Mouse (Mus musculus): ENCODE measurements at regions not wholly inside any gene's neighbourhood (a gene's known extent, or its start where the extent isn't known, plus 50 kb on each side); places are given as distances from the start of the nearest gene placed in this dataset.

GRCm38 (mm10) chr11:25335667-25336066 lies 874.9 kb downstream of the 5730522E02Rik start:
- Histone ChIP-seq H3K4me3 (ENCODE audit: low read depth, low read length) (no peak overlapping the region), H3K27me3 (ENCODE audit: control insufficient read depth, insufficient read depth, low read length) (no peaks in the 10 kb centered on the region), H3K27ac (ENCODE audit: insufficient read depth, low read depth, low read length) (no peak overlapping the region), H3K4me1 (ENCODE audit: control insufficient read depth, insufficient read depth, insufficient read length, low read length) (no peaks in the 10 kb centered on the region), H3K36me3 (ENCODE audit: control insufficient read depth, insufficient read depth, low read length) (no peaks in the 10 kb centered on the region)
- TF ChIP-seq POLR2A (IDR thresholded peaks at IDR 0.05; ENCODE audit: low read depth, low read length) (no peak), CTCF (IDR thresholded peaks at IDR 0.05; ENCODE audit: extremely low read depth, insufficient read length, insufficient replicate concordance, low read depth, low read length) (no peak)
- 37% methylated on average over 2 of the region's 2 CpGs for WGBS

- 63% methylated on average over 4 of the region's 4 CpGs for WGBS
- Histone ChIP-seq H3K4me1 (ENCODE audit: control insufficient read depth, insufficient read depth, insufficient read length, low read length) (no peaks in the 10 kb centered on the region), H3K27me3 (ENCODE audit: control insufficient read depth, insufficient read depth, low read length) (no peaks in the 10 kb centered on the region), H3K36me3 (ENCODE audit: control insufficient read depth, insufficient read depth, low read length) (no peaks in the 10 kb centered on the region), H3K27ac (ENCODE audit: insufficient read depth, low read depth, low read length) (no peak overlapping the region), H3K4me3 (ENCODE audit: low read depth, low read length) (no peak overlapping the region)
- no peak for TF ChIP-seq POLR2A (IDR thresholded peaks at IDR 0.05; ENCODE audit: low read depth, low read length)
- TF ChIP-seq CTCF (IDR thresholded peaks at IDR 0.05; ENCODE audit: extremely low read depth, insufficient read length, insufficient replicate concordance, low read depth, low read length), result no peak
Observed at GRCm38 (mm10) chr11:25330696-25331095, 879.9 kb downstream of the 5730522E02Rik start.

DNA sequence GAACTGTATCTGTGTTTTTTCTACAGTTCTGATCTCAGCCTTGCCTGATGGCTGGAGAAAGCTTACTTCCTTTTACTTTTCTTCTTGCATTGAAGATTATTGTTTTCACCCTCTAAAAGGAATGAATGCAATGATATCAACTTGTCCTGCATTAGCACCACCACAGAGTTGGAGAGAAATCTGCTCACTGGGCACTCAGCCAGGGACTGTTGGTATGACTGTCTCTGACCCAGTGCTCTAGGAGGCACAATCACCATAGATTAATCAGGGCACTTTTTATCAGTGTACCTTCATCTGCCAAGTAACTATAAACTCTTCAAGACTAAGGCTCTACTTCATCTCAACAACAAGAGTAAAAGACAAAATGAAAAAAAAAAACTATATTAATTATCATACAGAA lies 888.1 kb downstream of the 5730522E02Rik start:
- no peaks in the 10 kb centered on the region for H3K36me3 ChIP-seq (ENCODE audit: control insufficient read depth, insufficient read depth, low read length)
- no peaks in the 10 kb centered on the region for H3K27me3 ChIP-seq (ENCODE audit: control insufficient read depth, insufficient read depth, low read length)
- H3K27ac ChIP-seq (ENCODE audit: insufficient read depth, low read depth, low read length), result no peak overlapping the region
- no peak overlapping the region for H3K4me3 ChIP-seq (ENCODE audit: low read depth, low read length)
- H3K4me1 ChIP-seq (ENCODE audit: control insufficient read depth, insufficient read depth, insufficient read length, low read length), result no peaks in the 10 kb centered on the region
- TF ChIP-seq CTCF (IDR thresholded peaks at IDR 0.05; ENCODE audit: extremely low read depth, insufficient read length, insufficient replicate concordance, low read depth, low read length) (no peak), POLR2A (IDR thresholded peaks at IDR 0.05; ENCODE audit: low read depth, low read length) (no peak)

DNA sequence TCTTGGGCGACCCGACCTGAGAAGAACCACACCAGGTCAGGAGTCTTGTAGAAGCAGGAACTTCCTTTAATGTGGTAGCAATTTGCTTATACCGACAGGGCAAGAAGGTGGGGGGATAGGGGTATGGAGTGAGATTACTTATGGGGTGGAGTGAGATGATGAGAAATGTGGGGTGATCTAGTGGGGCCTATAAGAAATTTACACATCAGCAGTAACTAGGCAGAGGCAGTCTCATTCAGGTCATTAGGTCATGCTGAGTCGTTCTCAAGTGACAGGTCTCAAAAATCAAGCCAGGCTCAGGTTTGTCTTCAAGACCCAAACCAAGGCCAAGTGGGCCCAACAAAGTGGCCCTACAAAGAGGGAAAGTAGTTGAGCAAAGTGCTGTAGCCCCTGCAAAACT lies 889.1 kb downstream of the 5730522E02Rik start:
- H3K4me1 ChIP-seq (ENCODE audit: control insufficient read depth, insufficient read depth, insufficient read length, low read length), result no peaks in the 10 kb centered on the region
- H3K27me3 ChIP-seq (ENCODE audit: control insufficient read depth, insufficient read depth, low read length), result no peaks in the 10 kb centered on the region
- no peak overlapping the region for H3K27ac ChIP-seq (ENCODE audit: insufficient read depth, low read depth, low read length)
- H3K4me3 ChIP-seq (ENCODE audit: low read depth, low read length), result no peak overlapping the region
- WGBS, result 81% methylated on average over 4 of the region's 4 CpGs
- no peaks in the 10 kb centered on the region for H3K36me3 ChIP-seq (ENCODE audit: control insufficient read depth, insufficient read depth, low read length)
- TF ChIP-seq CTCF (IDR thresholded peaks at IDR 0.05; ENCODE audit: extremely low read depth, insufficient read length, insufficient replicate concordance, low read depth, low read length), result no peak
- no peak for TF ChIP-seq POLR2A (IDR thresholded peaks at IDR 0.05; ENCODE audit: low read depth, low read length)

DNA sequence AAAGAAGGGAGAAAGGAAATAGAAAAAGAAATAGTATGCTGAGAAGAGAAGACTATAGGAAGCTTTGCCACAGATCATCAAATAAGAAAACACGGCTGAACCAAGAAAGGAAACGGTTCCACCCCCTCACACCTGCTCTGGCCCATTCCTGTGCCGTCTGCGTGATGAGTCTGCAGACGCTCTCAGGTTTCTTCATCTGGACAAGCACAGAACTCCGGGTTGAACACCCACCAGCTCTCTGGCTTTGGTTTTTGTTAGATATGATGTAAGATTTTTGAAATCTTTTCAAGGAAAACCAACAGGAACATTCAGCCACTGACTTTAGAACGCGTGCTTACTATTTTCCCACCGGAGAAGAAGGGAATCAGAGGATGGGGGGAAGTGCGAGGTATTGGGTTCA lies 895.9 kb downstream of the 5730522E02Rik start:
- Histone ChIP-seq H3K27ac (ENCODE audit: insufficient read depth, low read depth, low read length) (no peak overlapping the region), H3K4me1 (ENCODE audit: control insufficient read depth, insufficient read depth, insufficient read length, low read length) (no peaks in the 10 kb centered on the region), H3K36me3 (ENCODE audit: control insufficient read depth, insufficient read depth, low read length) (no peaks in the 10 kb centered on the region), H3K27me3 (ENCODE audit: control insufficient read depth, insufficient read depth, low read length) (no peaks in the 10 kb centered on the region), H3K4me3 (ENCODE audit: low read depth, low read length) (no peak overlapping the region)
- TF ChIP-seq POLR2A (IDR thresholded peaks at IDR 0.05; ENCODE audit: low read depth, low read length) (no peak), CTCF (IDR thresholded peaks at IDR 0.05; ENCODE audit: extremely low read depth, insufficient read length, insufficient replicate concordance, low read depth, low read length) (no peak)
- WGBS, result 76% methylated on average over 10 of the region's 10 CpGs

- Histone ChIP-seq H3K36me3 (ENCODE audit: control insufficient read depth, insufficient read depth, low read length) (no peaks in the 10 kb centered on the region), H3K4me3 (ENCODE audit: low read depth, low read length) (no peak overlapping the region), H3K27ac (ENCODE audit: insufficient read depth, low read depth, low read length) (no peak overlapping the region), H3K27me3 (ENCODE audit: control insufficient read depth, insufficient read depth, low read length) (no peaks in the 10 kb centered on the region), H3K4me1 (ENCODE audit: control insufficient read depth, insufficient read depth, insufficient read length, low read length) (no peaks in the 10 kb centered on the region)
- TF ChIP-seq POLR2A (IDR thresholded peaks at IDR 0.05; ENCODE audit: low read depth, low read length) (no peak), CTCF (IDR thresholded peaks at IDR 0.05; ENCODE audit: extremely low read depth, insufficient read length, insufficient replicate concordance, low read depth, low read length) (no peak)
- 62% methylated on average over 8 of the region's 8 CpGs for WGBS
Observed at GRCm38 (mm10) chr11:25313879-25314278, 896.7 kb downstream of the 5730522E02Rik start.

GRCm38 (mm10) chr11:25313308-25313707 lies 897.3 kb downstream of the 5730522E02Rik start:
- H3K4me1 ChIP-seq (ENCODE audit: control insufficient read depth, insufficient read depth, insufficient read length, low read length), result no peaks in the 10 kb centered on the region
- no peaks in the 10 kb centered on the region for H3K27me3 ChIP-seq (ENCODE audit: control insufficient read depth, insufficient read depth, low read length)
- 73% methylated on average over 4 of the region's 4 CpGs for WGBS
- H3K36me3 ChIP-seq (ENCODE audit: control insufficient read depth, insufficient read depth, low read length), result no peaks in the 10 kb centered on the region
- H3K27ac ChIP-seq (ENCODE audit: insufficient read depth, low read depth, low read length), result no peak overlapping the region
- H3K4me3 ChIP-seq (ENCODE audit: low read depth, low read length), result no peak overlapping the region
- TF ChIP-seq CTCF (IDR thresholded peaks at IDR 0.05; ENCODE audit: extremely low read depth, insufficient read length, insufficient replicate concordance, low read depth, low read length) (no peak), POLR2A (IDR thresholded peaks at IDR 0.05; ENCODE audit: low read depth, low read length) (no peak)

DNA sequence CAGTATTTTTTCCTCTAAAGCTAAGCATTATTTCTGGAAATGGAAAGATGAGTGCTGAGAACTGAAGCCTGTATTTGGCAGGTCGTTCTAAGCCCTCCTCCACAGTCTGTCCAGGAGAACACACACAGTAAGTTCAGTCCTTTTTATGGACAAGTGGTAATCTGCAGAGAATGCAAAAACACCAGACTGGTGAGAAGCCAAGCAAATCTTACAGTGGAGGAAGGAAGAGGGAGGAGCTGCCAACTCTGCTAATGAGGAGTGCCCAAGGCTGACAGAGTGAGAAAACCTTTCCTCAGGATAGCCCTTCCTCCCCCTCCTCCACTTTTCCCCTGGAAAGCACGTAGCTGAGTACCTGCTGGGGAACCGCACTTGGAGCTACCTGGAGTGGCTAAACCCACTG lies 899.8 kb downstream of the 5730522E02Rik start:
- Histone ChIP-seq H3K4me1 (ENCODE audit: control insufficient read depth, insufficient read depth, insufficient read length, low read length) (no peaks in the 10 kb centered on the region), H3K27ac (ENCODE audit: insufficient read depth, low read depth, low read length) (no peak overlapping the region), H3K36me3 (ENCODE audit: control insufficient read depth, insufficient read depth, low read length) (no peaks in the 10 kb centered on the region), H3K4me3 (ENCODE audit: low read depth, low read length) (no peak overlapping the region), H3K27me3 (ENCODE audit: control insufficient read depth, insufficient read depth, low read length) (no peaks in the 10 kb centered on the region)
- 51% methylated on average over 3 of the region's 3 CpGs for WGBS
- TF ChIP-seq CTCF (IDR thresholded peaks at IDR 0.05; ENCODE audit: extremely low read depth, insufficient read length, insufficient replicate concordance, low read depth, low read length) (no peak), POLR2A (IDR thresholded peaks at IDR 0.05; ENCODE audit: low read depth, low read length) (no peak)

Measured in small intestine, adult 2 months (tissue).